Mouse (Mus musculus): ENCODE measurements around the gene Tmem132d. TPM values are rescaled to one million over a fixed set of nuclear protein-coding genes. Genes with fewer than 3 reads are reported as not detected.
A peak's percentile ranks its signal among the peaks of the same experiment; 100 is the strongest.

The Tmem132d gene
- polyA plus RNA-seq, 1 experiment from 2014 or later, result 0.16 TPM

DNA sequence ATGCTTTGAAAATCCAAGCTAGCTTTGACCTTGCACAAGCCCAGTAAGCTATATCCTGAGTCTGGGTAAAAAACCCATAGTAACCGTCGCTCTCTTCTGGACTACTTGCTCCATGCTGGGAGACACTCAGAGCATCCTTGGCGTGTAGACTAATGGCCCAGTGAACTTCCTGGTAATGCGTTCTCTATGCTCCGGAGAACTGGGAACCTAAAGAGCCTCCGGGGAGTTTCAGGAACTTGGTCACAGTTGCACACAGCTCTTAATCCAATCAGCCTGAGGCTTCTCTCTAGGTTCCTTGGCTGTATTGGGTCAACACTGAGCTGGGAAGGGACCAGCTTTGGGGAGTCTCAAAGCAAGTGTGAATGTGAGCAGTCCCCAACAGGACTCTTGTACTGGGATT lies 12.0 kb upstream of the Tmem132d start:
- no peaks in the 10 kb centered on the region for H3K9me3 ChIP-seq (replicated peaks; ENCODE audit: control insufficient read depth, low read length)
- no peak overlapping the region for H3K4me3 ChIP-seq (ENCODE audit: low read length)
- no peak overlapping the region for H3K9ac ChIP-seq (ENCODE audit: low read length)
- WGBS, result 21% methylated on average over 6 of the region's 6 CpGs
- H3K27me3 ChIP-seq (ENCODE audit: control insufficient read depth, insufficient read depth, low read length), result peaks cover 23% of the 10 kb centered on the region
- H3K4me2 ChIP-seq (ENCODE audit: low read depth, low read length), result no peak overlapping the region
- ATAC-seq (replicated peaks; ENCODE audit: extremely low read depth, insufficient read depth, low FRiP score), result no peak
- H3K27ac ChIP-seq (ENCODE audit: low read length), result no peak overlapping the region
- no peaks in the 10 kb centered on the region for H3K4me1 ChIP-seq (ENCODE audit: control insufficient read depth, insufficient read depth, low read length)
- no peaks in the 10 kb centered on the region for H3K36me3 ChIP-seq (ENCODE audit: control insufficient read depth, insufficient read depth)

GRCm38 (mm10) chr5:128443848-128444247 lies 11.0 kb upstream of the Tmem132d start:
- Histone ChIP-seq H3K4me1 (ENCODE audit: control insufficient read depth, insufficient read depth, low read length) (no peaks in the 10 kb centered on the region), H3K4me3 (ENCODE audit: low read length) (no peak overlapping the region), H3K9me3 (replicated peaks; ENCODE audit: control insufficient read depth, low read length) (no peaks in the 10 kb centered on the region), H3K36me3 (ENCODE audit: control insufficient read depth, insufficient read depth) (no peaks in the 10 kb centered on the region), H3K27ac (ENCODE audit: low read length) (no peak overlapping the region), H3K27me3 (ENCODE audit: control insufficient read depth, insufficient read depth, low read length) (peaks cover 23% of the 10 kb centered on the region), H3K9ac (ENCODE audit: low read length) (no peak overlapping the region), H3K4me2 (ENCODE audit: low read depth, low read length) (no peak overlapping the region; the same call in 1 of the 2 replicates)
- WGBS, result 36% methylated on average over 4 of the region's 4 CpGs
- no peak for ATAC-seq (replicated peaks; ENCODE audit: extremely low read depth, insufficient read depth, low FRiP score)

DNA sequence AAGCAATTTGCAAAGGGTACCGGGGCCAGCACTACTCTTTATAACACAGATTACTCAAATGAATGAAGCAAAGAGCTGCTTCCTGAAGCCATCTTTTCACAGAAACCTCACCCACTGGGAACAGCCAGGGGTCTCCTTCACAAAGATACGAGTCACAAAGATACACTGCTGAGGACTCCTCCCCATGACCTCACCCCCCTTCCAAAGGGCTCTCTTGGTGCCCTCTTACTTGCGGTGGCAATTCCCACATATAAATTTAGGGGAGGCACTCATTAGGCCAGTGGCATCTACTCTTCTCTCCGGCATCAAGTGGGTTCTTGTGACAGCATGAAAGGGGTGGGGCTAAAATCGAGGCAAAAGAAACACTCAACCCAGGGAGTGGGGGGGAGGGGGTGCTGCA lies 8.2 kb upstream of the Tmem132d start:
- 14% methylated on average over 5 of the region's 5 CpGs for WGBS
- peaks cover 30% of the 10 kb centered on the region for H3K27me3 ChIP-seq (ENCODE audit: control insufficient read depth, insufficient read depth, low read length)

GRCm38 (mm10) chr5:128439828-128440227 lies 7.0 kb upstream of the Tmem132d start:
- H3K36me3 ChIP-seq (ENCODE audit: control insufficient read depth, insufficient read depth), result no peaks in the 10 kb centered on the region
- ATAC-seq (replicated peaks; ENCODE audit: extremely low read depth, insufficient read depth, low FRiP score), result no peak
- H3K4me2 ChIP-seq (ENCODE audit: low read depth, low read length), result no peak overlapping the region
- H3K4me1 ChIP-seq (ENCODE audit: control insufficient read depth, insufficient read depth, low read length), result no peaks in the 10 kb centered on the region
- no peak overlapping the region for H3K9ac ChIP-seq (ENCODE audit: low read length)
- H3K9me3 ChIP-seq (replicated peaks; ENCODE audit: control insufficient read depth, low read length), result no peaks in the 10 kb centered on the region
- H3K27me3 ChIP-seq (ENCODE audit: control insufficient read depth, insufficient read depth, low read length), result peaks cover 27% of the 10 kb centered on the region
- no peak overlapping the region for H3K4me3 ChIP-seq (ENCODE audit: low read length)
- no peak overlapping the region for H3K27ac ChIP-seq (ENCODE audit: low read length)
- 0% methylated on average over 5 of the region's 5 CpGs for WGBS

More for the DNA sequence above, 8.2 kb upstream of the Tmem132d start:
- Histone ChIP-seq H3K9me3 (replicated peaks; ENCODE audit: control insufficient read depth, low read length) (no peaks in the 10 kb centered on the region), H3K9ac (ENCODE audit: low read length) (no peak overlapping the region), H3K4me3 (ENCODE audit: low read length) (no peak overlapping the region), H3K27ac (ENCODE audit: low read length) (no peak overlapping the region), H3K4me2 (ENCODE audit: low read depth, low read length) (no peak overlapping the region), H3K4me1 (ENCODE audit: control insufficient read depth, insufficient read depth, low read length) (no peaks in the 10 kb centered on the region), H3K36me3 (ENCODE audit: control insufficient read depth, insufficient read depth) (no peaks in the 10 kb centered on the region)
- no peak for ATAC-seq (replicated peaks; ENCODE audit: extremely low read depth, insufficient read depth, low FRiP score)

DNA sequence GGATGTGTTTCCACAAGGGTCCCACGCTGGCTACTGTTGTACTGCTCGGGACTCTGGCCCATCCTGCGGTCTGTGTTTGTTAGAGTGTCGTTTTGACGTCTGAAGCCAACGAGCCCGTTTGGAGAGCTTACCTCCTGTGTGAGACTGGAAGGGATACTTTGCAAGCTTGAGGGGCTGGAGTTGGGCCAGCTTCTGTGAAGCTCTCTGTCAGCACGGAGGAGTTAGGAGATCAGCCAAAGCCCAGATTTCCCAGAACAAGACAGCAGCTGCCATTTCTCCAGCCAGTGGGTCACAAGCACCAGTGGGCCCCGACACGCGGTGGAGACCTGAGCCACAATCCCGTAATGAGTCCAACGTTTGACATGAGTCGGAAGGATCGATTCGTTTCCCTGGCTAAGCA lies 5.2 kb upstream of the Tmem132d start:
- Histone ChIP-seq H3K4me1 (ENCODE audit: control insufficient read depth, insufficient read depth, low read length) (no peaks in the 10 kb centered on the region), H3K4me3 (ENCODE audit: low read length) (no peak overlapping the region), H3K9me3 (replicated peaks; ENCODE audit: control insufficient read depth, low read length) (no peaks in the 10 kb centered on the region), H3K27me3 (ENCODE audit: control insufficient read depth, insufficient read depth, low read length) (peaks cover 34% of the 10 kb centered on the region), H3K9ac (ENCODE audit: low read length) (no peak overlapping the region), H3K36me3 (ENCODE audit: control insufficient read depth, insufficient read depth) (no peaks in the 10 kb centered on the region), H3K4me2 (ENCODE audit: low read depth, low read length) (no peak overlapping the region), H3K27ac (ENCODE audit: low read length) (no peak overlapping the region)
- WGBS, result 60% methylated on average over 16 of the region's 16 CpGs
- no peak for ATAC-seq (replicated peaks; ENCODE audit: extremely low read depth, insufficient read depth, low FRiP score)

DNA sequence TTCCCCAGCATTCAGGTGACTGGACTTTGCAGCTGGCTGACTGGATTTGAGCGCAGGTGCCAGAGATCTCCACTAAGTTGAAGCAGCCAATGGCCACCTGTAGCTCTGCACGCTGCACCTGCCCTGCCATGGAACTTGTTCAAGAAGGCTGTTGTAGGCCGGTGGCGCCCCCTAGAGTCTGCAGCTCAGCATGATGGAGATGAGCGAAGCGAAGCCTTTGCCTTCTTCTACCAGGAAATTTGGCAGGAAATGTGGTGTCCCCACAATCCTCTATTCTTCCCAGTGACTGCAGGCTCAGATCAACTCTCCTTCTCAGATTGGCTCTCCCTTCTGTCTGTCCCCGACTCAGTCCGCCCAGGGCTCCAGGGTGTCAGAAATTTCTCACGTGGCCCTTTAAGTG lies 4.0 kb upstream of the Tmem132d start:
- H3K4me2 ChIP-seq (ENCODE audit: low read depth, low read length), result no peak overlapping the region
- no peaks in the 10 kb centered on the region for H3K9me3 ChIP-seq (replicated peaks; ENCODE audit: control insufficient read depth, low read length)
- H3K4me1 ChIP-seq (ENCODE audit: control insufficient read depth, insufficient read depth, low read length), result no peaks in the 10 kb centered on the region
- no peak overlapping the region for H3K27ac ChIP-seq (ENCODE audit: low read length)
- H3K36me3 ChIP-seq (ENCODE audit: control insufficient read depth, insufficient read depth), result no peaks in the 10 kb centered on the region
- no peak overlapping the region for H3K4me3 ChIP-seq (ENCODE audit: low read length)
- ATAC-seq (replicated peaks; ENCODE audit: extremely low read depth, insufficient read depth, low FRiP score), result no peak
- H3K27me3 ChIP-seq (ENCODE audit: control insufficient read depth, insufficient read depth, low read length), result peaks cover 37% of the 10 kb centered on the region
- H3K9ac ChIP-seq (ENCODE audit: low read length), result no peak overlapping the region
- 16% methylated on average over 9 of the region's 9 CpGs for WGBS

DNA sequence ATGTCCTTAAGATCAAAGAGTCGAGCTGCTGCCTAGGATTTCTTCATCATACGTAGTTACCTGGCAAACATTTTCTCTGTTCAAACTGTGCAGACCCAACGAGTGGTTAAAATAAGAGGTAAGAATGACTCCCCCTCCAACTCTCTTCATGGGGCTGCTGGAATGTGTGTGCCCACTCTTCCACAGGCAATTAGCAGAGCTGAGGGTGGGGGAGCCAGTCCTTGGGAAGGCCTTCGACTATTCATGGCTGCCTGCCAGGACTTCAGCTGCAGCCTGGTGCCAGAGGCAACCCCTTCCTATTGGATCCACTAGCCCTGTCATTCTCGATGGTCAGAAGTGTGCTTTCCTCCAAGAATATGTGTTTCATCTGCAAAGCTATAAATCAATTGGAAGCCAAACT lies 2.8 kb upstream of the Tmem132d start:
- H3K4me2 ChIP-seq (ENCODE audit: low read depth, low read length), result no peak overlapping the region
- no peaks in the 10 kb centered on the region for H3K36me3 ChIP-seq (ENCODE audit: control insufficient read depth, insufficient read depth)
- H3K9ac ChIP-seq (ENCODE audit: low read length), result no peak overlapping the region
- ATAC-seq (replicated peaks; ENCODE audit: extremely low read depth, insufficient read depth, low FRiP score), result no peak
- WGBS, result 57% methylated on average over 5 of the region's 5 CpGs
- H3K4me3 ChIP-seq (ENCODE audit: low read length), result no peak overlapping the region
- H3K27ac ChIP-seq (ENCODE audit: low read length), result no peak overlapping the region
- H3K4me1 ChIP-seq (ENCODE audit: control insufficient read depth, insufficient read depth, low read length), result no peaks in the 10 kb centered on the region
- H3K9me3 ChIP-seq (replicated peaks; ENCODE audit: control insufficient read depth, low read length), result no peaks in the 10 kb centered on the region
- H3K27me3 ChIP-seq (ENCODE audit: control insufficient read depth, insufficient read depth, low read length), result peaks cover 43% of the 10 kb centered on the region

GRCm38 (mm10) chr5:128433786-128434185 lies 909 bp upstream of the Tmem132d start:
- Histone ChIP-seq H3K4me2 (ENCODE audit: low read depth, low read length) (no peak overlapping the region), H3K36me3 (ENCODE audit: control insufficient read depth, insufficient read depth) (no peaks in the 10 kb centered on the region), H3K27ac (ENCODE audit: low read length) (no peak overlapping the region), H3K4me1 (ENCODE audit: control insufficient read depth, insufficient read depth, low read length) (no peaks in the 10 kb centered on the region), H3K9ac (ENCODE audit: low read length) (no peak overlapping the region), H3K4me3 (ENCODE audit: low read length) (no peak overlapping the region), H3K9me3 (replicated peaks; ENCODE audit: control insufficient read depth, low read length) (no peaks in the 10 kb centered on the region), H3K27me3 (ENCODE audit: control insufficient read depth, insufficient read depth, low read length) (peaks cover 43% of the 10 kb centered on the region)
- 53% methylated on average over 9 of the region's 9 CpGs for WGBS
- no peak for ATAC-seq (replicated peaks; ENCODE audit: extremely low read depth, insufficient read depth, low FRiP score)

- Histone ChIP-seq H3K4me2 (ENCODE audit: low read depth, low read length) (peak overlapping the region; percentile 30; the same call in 1 of the 2 replicates), H3K36me3 (ENCODE audit: control insufficient read depth, insufficient read depth) (no peaks in the 10 kb centered on the region), H3K9me3 (replicated peaks; ENCODE audit: control insufficient read depth, low read length) (no peaks in the 10 kb centered on the region), H3K27me3 (ENCODE audit: control insufficient read depth, insufficient read depth, low read length) (peaks cover 40% of the 10 kb centered on the region), H3K4me3 (ENCODE audit: low read length) (peak overlapping the region; percentile 20), H3K27ac (ENCODE audit: low read length) (no peak overlapping the region), H3K4me1 (ENCODE audit: control insufficient read depth, insufficient read depth, low read length) (no peaks in the 10 kb centered on the region), H3K9ac (ENCODE audit: low read length) (no peak overlapping the region)
- no peak for ATAC-seq (replicated peaks; ENCODE audit: extremely low read depth, insufficient read depth, low FRiP score)
- 1% methylated on average over 37 of the region's 37 CpGs for WGBS
These were observed 455 bp downstream of the Tmem132d start for GRCm38 (mm10) chr5:128432422-128432821.

DNA sequence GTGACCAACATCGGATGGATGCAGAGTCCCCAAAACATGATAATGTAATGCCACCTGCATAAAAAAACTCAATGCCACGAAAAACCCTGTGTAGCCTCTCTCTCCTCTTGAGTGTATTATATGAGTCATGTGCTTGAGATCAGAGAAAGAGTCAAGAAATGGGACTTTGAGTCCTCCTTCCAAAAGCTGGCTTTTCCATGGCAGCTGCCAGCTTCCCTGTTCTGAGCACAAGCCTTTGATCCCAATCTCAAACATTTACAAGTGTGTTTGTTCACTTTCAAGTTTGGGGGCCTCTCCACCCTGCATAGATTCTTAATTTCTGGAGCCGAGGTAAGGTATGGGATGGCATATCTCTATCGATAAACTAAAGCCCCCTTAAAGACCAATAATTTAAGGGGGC lies 8.2 kb downstream of the Tmem132d start:
- Histone ChIP-seq H3K4me1 (ENCODE audit: control insufficient read depth, insufficient read depth, low read length) (no peaks in the 10 kb centered on the region), H3K27ac (ENCODE audit: low read length) (no peak overlapping the region), H3K4me3 (ENCODE audit: low read length) (no peak overlapping the region), H3K36me3 (ENCODE audit: control insufficient read depth, insufficient read depth) (0 out of 2 replicates have a peak, but pooled peaks cover 2% of the 10 kb centered on the region), H3K9ac (ENCODE audit: low read length) (no peak overlapping the region), H3K27me3 (ENCODE audit: control insufficient read depth, insufficient read depth, low read length) (no peaks in the 10 kb centered on the region), H3K9me3 (replicated peaks; ENCODE audit: control insufficient read depth, low read length) (peaks cover 9% of the 10 kb centered on the region; the same call in 1 of the 2 replicates), H3K4me2 (ENCODE audit: low read depth, low read length) (no peak overlapping the region)
- no peak for ATAC-seq (replicated peaks; ENCODE audit: extremely low read depth, insufficient read depth, low FRiP score)
- 71% methylated on average over 4 of the region's 4 CpGs for WGBS

Measured in heart, embryonic 16.5 days (tissue).